Mouse (Mus musculus) megakaryocyte, embryonic 14.5 days (primary cell): ENCODE data around the gene Podxl.

Experiments used
- FLI1 ChIP-seq: IDR thresholded peaks from 2 replicates; pipeline ENCODE4 v1.6.1; 2012; ENCODE audit warnings: low read length, inconsistent platforms, mixed read lengths
- GATA1 ChIP-seq: IDR thresholded peaks from 3 replicates; pipeline ENCODE4 v1.6.1; 2012; ENCODE audit warnings: mixed read lengths, low read length, inconsistent platforms, borderline replicate concordance

- TF ChIP-seq GATA1, result no peak
- no peak for TF ChIP-seq FLI1
These were observed 36.9 kb downstream of the Podxl start for GRCm38 (mm10) chr6:31526929-31527328.
